Mouse (Mus musculus): Measurements from ENCODE around the gene Myo18a. TPM values are rescaled to one million over a fixed set of nuclear protein-coding genes. Genes with fewer than 3 reads are reported as not detected.

Myo18a gene
- total RNA-seq, 2 experiments from 2014 or later = 150 to 167 TPM

- no peak for DNase-seq (ENCODE audit: low spot score in 2 of 2)
These were observed 72.1 kb downstream of the Myo18a start for GRCm38 (mm10) chr11:77835109-77835508.

- DNase-seq (ENCODE audit: low spot score in 2 of 2) = no peak
These were observed 73.2 kb downstream of the Myo18a start for GRCm38 (mm10) chr11:77836290-77836689.

GRCm38 (mm10) chr11:77836751-77837150, 73.7 kb downstream of the Myo18a start:
- DNase-seq (ENCODE audit: low spot score in 2 of 2) = no peak

- no peak for DNase-seq (ENCODE audit: low spot score in 2 of 2)
These were observed 74.8 kb downstream of the Myo18a start for GRCm38 (mm10) chr11:77837856-77838255.

GRCm38 (mm10) chr11:77840523-77841245, 77.6 kb downstream of the Myo18a start:
- DNase-seq (ENCODE audit: low spot score in 2 of 2) = no peak

- no peak for DNase-seq (ENCODE audit: low spot score in 2 of 2)
These were observed 80.2 kb downstream of the Myo18a start for GRCm38 (mm10) chr11:77843068-77843905.

GRCm38 (mm10) chr11:77843906-77844200, 80.8 kb downstream of the Myo18a start:
- no peak for DNase-seq (ENCODE audit: low spot score in 2 of 2)

- no peak for DNase-seq (ENCODE audit: low spot score in 2 of 2)
These were observed 84.6 kb downstream of the Myo18a start for GRCm38 (mm10) chr11:77847599-77848128.

GRCm38 (mm10) chr11:77848131-77848530, 85.1 kb downstream of the Myo18a start:
- no peak for DNase-seq (ENCODE audit: low spot score in 2 of 2)

- DNase-seq (ENCODE audit: low spot score in 2 of 2) = no peak
These were observed 86.1 kb downstream of the Myo18a start for GRCm38 (mm10) chr11:77849151-77849550.

- peak; percentile 77 to 85 for DNase-seq (ENCODE audit: low spot score in 2 of 2)
These were observed 87.6 kb downstream of the Myo18a start for GRCm38 (mm10) chr11:77850401-77851244.

GRCm38 (mm10) chr11:77851483-77852010, 88.5 kb downstream of the Myo18a start:
- DNase-seq (ENCODE audit: low spot score in 2 of 2) = no peak

- no peak for DNase-seq (ENCODE audit: low spot score in 2 of 2)
These were observed 89.1 kb downstream of the Myo18a start for GRCm38 (mm10) chr11:77852195-77852594.

- no peak for DNase-seq (ENCODE audit: low spot score in 2 of 2)
These were observed 90.1 kb downstream of the Myo18a start for GRCm38 (mm10) chr11:77852941-77853668.

- no peak for DNase-seq (ENCODE audit: low spot score in 2 of 2)
These were observed 91.6 kb downstream of the Myo18a start for GRCm38 (mm10) chr11:77854641-77855040.

- DNase-seq (ENCODE audit: low spot score in 2 of 2) = no peak
These were observed 92.3 kb downstream of the Myo18a start for GRCm38 (mm10) chr11:77855396-77855795.

GRCm38 (mm10) chr11:77857089-77857488, 94.0 kb downstream of the Myo18a start:
- no peak for DNase-seq (ENCODE audit: low spot score in 2 of 2)

- DNase-seq (ENCODE audit: low spot score in 2 of 2) = no peak
These were observed 95.5 kb downstream of the Myo18a start for GRCm38 (mm10) chr11:77858589-77858988.

- no peak for DNase-seq (ENCODE audit: low spot score in 2 of 2)
These were observed 97.9 kb downstream of the Myo18a start for GRCm38 (mm10) chr11:77860947-77861346.

GRCm38 (mm10) chr11:77862887-77863286, 99.8 kb downstream of the Myo18a start:
- DNase-seq (ENCODE audit: low spot score in 2 of 2) = no peak

Measured in layer of hippocampus, postnatal 10 days (tissue).